Mouse (Mus musculus) forebrain, embryonic 15.5 days (tissue): Measurements from ENCODE around the gene Napepld. TPM values are rescaled to one million over a fixed set of nuclear protein-coding genes. Genes with fewer than 3 reads are reported as not detected.
"Not testable (repeated sequence)": the region's sequence is repeated elsewhere in the genome, so short reads cannot be mapped to it uniquely, and the experiment has no call there.

Experiments used
- ATAC-seq: fragments of 200-750 bp; cut with Nextera tagmentation; replicated peaks from 2 replicates; pipeline ENCODE4 v1.8.0; 2017; ENCODE audit warnings: mild to moderate bottlenecking, moderate TSS enrichment, moderate library complexity
- H3K27ac ChIP-seq: fragments of 300-500 bp; sonication (generic); replicated peaks from 2 replicates; pipeline ENCODE4 v1.5.1; 2015; ENCODE audit warnings: mild to moderate bottlenecking, inconsistent platforms
- H3K27me3 ChIP-seq: fragments of 300-500 bp; sonication (generic); 2 replicates; pipeline ENCODE4 v1.6.1; 2015; ENCODE audit warnings: inconsistent platforms
- H3K36me3 ChIP-seq: fragments of 300-500 bp; sonication (generic); 2 replicates; pipeline ENCODE4 v1.6.1; 2015; ENCODE audit warnings: mild to moderate bottlenecking, inconsistent platforms
- H3K4me1 ChIP-seq: fragments of 300-500 bp; sonication (generic); 2 replicates; pipeline ENCODE4 v1.6.1; 2015; ENCODE audit warnings: inconsistent platforms
- H3K4me2 ChIP-seq: fragments of 300-500 bp; sonication (generic); replicated peaks from 2 replicates; pipeline ENCODE4 v1.6.1; 2015; ENCODE audit warnings: mild to moderate bottlenecking, inconsistent platforms
- H3K4me3 ChIP-seq: fragments of 300-500 bp; sonication (generic); 2 replicates; pipeline ENCODE4 v1.5.1; 2015; ENCODE audit warnings: mild to moderate bottlenecking, inconsistent platforms
- H3K9ac ChIP-seq: fragments of 300-500 bp; sonication (generic); replicated peaks from 2 replicates; pipeline ENCODE4 v1.6.1; 2015; ENCODE audit warnings: mild to moderate bottlenecking, inconsistent platforms
- H3K9me3 ChIP-seq: fragments of 300-500 bp; sonication (generic); 2 replicates; pipeline ENCODE4 v1.6.1; 2016; ENCODE audit warnings: inconsistent platforms
- whole genome bisulfite sequencing: fragments of 180-500 bp; shearing (Covaris S2); methylation state at CpG from one replicate; pipeline ENCODE4 v1.1.7; 2015; ENCODE audit warnings: mixed read lengths; 5-methylcytosine and 5-hydroxymethylcytosine counted together
- polyA plus RNA-seq: library from polyadenylated mRNA; unstranded; fragments of >200 nt; fragmentation: Nextera tagmentation; extraction: Ambion mirVana; gene quantifications from 2 replicates; pipeline ENCODE4 v1.2.1, GENCODE M21; 2015

Gene Napepld
- polyA plus RNA-seq, 1 experiment from 2014 or later = 3.9 TPM

DNA sequence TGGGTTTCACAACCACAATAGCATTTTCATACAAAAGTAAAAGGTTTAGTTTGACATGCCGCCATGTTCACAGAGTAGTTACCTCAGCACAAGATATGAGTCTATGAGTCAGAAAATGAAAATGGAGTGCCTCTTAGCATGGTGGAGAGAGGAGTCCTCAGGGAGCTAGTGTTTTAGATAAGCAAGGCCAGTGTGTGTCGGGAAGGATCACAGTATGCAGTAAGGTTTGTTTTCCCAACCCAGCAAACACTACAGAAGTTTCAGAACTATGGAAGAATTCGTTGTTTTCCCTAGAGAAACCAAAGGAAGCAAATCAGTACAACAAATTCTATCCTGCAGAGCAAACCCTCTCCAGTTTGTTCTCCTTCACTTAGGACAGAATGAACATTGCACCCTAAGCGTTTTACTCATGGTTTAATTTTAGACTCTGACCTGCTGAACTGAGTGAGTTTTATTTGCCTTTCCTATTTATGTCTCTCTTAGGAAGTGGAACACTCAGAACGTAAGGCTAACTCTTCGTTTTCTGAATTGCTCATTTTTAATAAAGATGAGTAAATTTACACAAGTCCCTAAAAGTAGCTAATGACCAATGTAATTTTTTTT, 1.8 kb upstream of the Napepld start:
- Histone ChIP-seq H3K4me3 (no peak overlapping the region), H3K27me3 (no peaks in the 10 kb centered on the region), H3K27ac (no peak overlapping the region), H3K36me3 (no peaks in the 10 kb centered on the region), H3K9me3 (no peaks in the 10 kb centered on the region), H3K9ac (no peak overlapping the region), H3K4me2 (no peak overlapping the region), H3K4me1 (peaks cover 9% of the 10 kb centered on the region)
- ATAC-seq = no peak
- 92% methylated on average over 6 of the region's 6 CpGs for WGBS

DNA sequence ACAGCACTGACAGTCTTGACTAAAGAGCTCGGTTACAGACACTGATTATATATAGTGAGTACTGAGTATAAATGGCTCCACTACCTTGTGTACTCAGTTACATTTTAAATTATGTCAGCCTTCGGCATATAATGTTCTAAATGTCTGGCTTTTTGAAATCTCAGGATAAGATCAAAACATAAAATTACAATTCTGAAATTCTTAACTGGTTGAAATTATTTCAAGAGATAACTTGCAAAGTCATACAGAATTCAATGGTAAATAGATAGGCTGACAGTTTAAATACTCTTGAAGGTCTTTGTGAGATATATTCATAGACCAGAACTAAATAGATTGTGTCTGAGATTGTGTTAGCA, 791 bp upstream of the Napepld start:
- WGBS = 54% methylated on average over 2 of the region's 2 CpGs
- H3K9ac ChIP-seq = peak overlapping the region; percentile 82
- H3K4me1 ChIP-seq = peaks cover 9% of the 10 kb centered on the region
- no peaks in the 10 kb centered on the region for H3K36me3 ChIP-seq
- no peaks in the 10 kb centered on the region for H3K27me3 ChIP-seq
- H3K4me2 ChIP-seq = peak overlapping the region; percentile 59
- ATAC-seq = no peak
- H3K9me3 ChIP-seq = no peaks in the 10 kb centered on the region
- H3K4me3 ChIP-seq = peak overlapping the region; percentile 78
- peak overlapping the region; percentile 97 for H3K27ac ChIP-seq

DNA sequence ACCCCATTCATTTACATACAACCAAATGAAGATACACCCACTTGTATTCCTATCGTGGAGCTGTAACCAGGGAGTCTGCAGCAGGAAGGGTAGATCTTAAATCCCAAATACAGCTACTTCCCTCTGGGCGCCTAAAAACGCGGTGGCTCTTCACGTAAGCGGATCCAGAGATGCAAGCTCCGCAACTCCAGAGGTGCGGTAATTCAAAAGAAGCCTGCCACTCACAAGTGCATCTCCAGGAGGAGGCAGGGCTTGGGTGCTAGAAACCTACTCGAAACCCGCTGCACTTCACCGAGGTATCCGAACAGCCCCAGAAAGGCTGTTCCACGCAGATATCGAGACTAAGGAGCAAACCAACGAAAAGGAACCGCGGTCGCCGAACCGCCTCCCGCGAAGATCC, 262 bp downstream of the Napepld start:
- Histone ChIP-seq H3K4me1 (peaks cover 9% of the 10 kb centered on the region), H3K27me3 (no peaks in the 10 kb centered on the region), H3K4me3 (peak overlapping the region; percentile 78), H3K4me2 (peak overlapping the region; percentile 59), H3K36me3 (no peaks in the 10 kb centered on the region), H3K9ac (peak overlapping the region; percentile 51), H3K9me3 (no peaks in the 10 kb centered on the region), H3K27ac (peak overlapping the region; percentile 97)
- 0% methylated on average over 22 of the region's 22 CpGs for WGBS
- peak; percentile 80 for ATAC-seq

DNA sequence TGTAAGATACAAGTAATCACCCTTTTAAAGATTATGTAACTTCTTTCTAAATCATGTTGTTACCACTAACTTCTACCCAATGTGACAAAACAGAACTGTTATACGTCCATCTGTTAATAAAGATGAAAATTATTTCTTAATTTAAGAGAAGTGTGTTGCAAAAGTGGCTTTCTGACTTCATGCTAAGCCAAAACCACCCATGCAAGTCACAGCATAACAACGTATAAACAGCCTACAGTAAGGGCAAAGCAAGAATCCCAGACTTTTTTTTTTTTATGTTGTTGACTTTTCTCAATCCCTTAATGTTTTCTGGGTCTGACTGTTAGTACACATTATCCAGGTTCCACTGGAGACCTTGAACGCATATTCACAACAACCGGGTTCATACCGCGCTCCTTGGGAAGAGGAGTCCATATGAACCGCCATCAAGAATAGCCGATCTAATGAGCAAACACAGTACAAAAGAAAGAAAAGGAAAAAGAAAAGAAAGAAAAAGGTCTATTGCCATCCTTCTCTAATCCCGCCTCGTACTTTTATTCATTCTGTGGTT, 849 bp downstream of the Napepld start:
- Histone ChIP-seq H3K4me3 (peak overlapping the region; percentile 78), H3K9ac (peak overlapping the region; percentile 51), H3K4me1 (peaks cover 9% of the 10 kb centered on the region), H3K36me3 (no peaks in the 10 kb centered on the region), H3K9me3 (no peaks in the 10 kb centered on the region), H3K4me2 (peak overlapping the region; percentile 59), H3K27ac (no peak overlapping the region), H3K27me3 (no peaks in the 10 kb centered on the region)
- no peak for ATAC-seq
- 6% methylated on average over 10 of the region's 10 CpGs for WGBS

DNA sequence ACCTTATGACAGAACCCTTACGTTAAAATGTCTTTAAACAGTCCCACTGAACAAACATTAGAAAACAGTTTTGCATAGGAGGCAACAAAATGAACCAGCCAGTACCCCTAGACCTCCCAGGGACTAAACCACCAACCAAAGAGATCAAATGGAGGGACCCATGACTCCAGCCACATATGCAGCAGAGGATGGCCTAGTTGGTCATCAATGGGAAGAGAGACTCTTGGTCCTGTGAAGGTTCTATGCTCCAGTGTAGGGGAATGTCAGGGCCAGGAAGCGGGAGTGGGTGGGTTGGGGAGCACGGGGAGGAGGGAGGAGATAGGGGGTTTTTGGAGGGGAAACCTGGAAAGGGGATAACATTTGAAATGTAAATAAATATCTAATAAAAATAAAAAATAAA, 1.6 kb downstream of the Napepld start:
- WGBS = 79% methylated on average over 3 of the region's 3 CpGs

DNA sequence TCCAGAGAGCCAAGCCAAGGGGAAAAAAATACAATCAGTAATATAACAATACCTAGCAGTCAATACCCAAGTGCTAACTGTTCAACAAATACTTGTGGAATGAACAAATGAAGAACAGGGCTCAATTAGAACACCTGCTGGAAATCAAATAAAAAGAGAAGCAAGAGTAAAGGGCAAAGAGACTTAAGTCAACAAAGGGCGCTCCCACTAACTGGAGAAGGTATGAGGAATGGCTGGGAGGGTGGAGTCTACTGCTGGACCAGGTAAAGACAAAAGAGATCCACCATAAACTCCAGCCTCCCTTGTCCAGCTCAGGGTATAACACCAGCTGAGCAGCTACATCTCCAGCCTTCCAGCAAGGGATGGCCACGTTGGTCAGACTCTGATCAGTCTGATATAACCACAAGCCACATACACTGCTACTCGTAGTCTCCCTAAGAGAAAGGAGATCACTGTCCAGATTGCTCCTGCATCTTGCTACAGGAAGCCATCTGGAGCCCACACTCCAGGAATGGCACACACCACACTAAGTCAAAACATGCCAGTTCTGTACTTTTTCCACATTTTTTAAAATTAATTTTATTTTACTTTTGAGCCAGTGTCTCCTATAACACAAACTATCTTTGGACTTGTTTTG, 6.2 kb downstream of the Napepld start:
- WGBS = 86% methylated on average over 3 of the region's 3 CpGs
- Histone ChIP-seq H3K36me3 (no peaks in the 10 kb centered on the region), H3K4me1 (peaks cover 3% of the 10 kb centered on the region; the same call in 1 of the 2 replicates), H3K9me3 (no peaks in the 10 kb centered on the region), H3K9ac (no peak overlapping the region), H3K4me2 (no peak overlapping the region), H3K4me3 (no peak overlapping the region), H3K27ac (no peak overlapping the region), H3K27me3 (no peaks in the 10 kb centered on the region)
- ATAC-seq = no peak

More for the DNA sequence above, 1.6 kb downstream of the Napepld start:
- ATAC-seq, H3K27me3 ChIP-seq, H3K4me1 ChIP-seq, H3K9me3 ChIP-seq, H3K9ac ChIP-seq, H3K36me3 ChIP-seq, H3K27ac ChIP-seq, H3K4me3 ChIP-seq: not testable (repeated sequence)
- peak overlapping the region; percentile 22 for H3K4me2 ChIP-seq

DNA sequence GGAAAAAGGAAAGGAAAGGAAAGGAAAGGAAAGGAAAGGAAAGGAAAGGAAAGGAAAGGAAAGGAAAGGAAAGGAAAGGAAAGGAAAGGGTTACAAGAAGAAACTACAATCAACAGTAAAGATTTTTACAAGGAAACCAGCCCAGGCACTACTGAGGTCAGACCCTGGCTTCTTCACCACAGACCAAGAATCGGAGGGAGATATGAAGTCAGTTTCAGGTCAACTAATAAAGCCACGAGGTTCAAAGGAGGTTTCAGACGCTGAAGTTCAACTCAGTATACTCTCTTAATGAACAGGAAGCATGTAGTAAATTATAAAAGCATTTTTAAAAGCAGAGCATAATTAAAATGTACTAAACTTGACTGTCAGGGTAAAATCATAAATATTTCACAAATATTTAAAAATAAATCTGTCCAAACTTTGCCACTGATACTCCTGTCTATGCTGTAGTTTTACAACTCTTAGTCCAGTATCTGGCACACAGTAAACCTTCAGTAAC, 7.8 kb downstream of the Napepld start:
- ATAC-seq = no peak
- H3K27ac ChIP-seq = no peak overlapping the region
- peaks cover 5% of the 10 kb centered on the region; the same call in 1 of the 2 replicates for H3K36me3 ChIP-seq
- no peaks in the 10 kb centered on the region for H3K9me3 ChIP-seq
- H3K9ac ChIP-seq = no peak overlapping the region
- H3K4me2 ChIP-seq = no peak overlapping the region
- whole genome bisulfite sequencing = 90% methylated on average over 3 of the region's 3 CpGs
- no peaks in the 10 kb centered on the region for H3K4me1 ChIP-seq
- no peak overlapping the region for H3K4me3 ChIP-seq
- H3K27me3 ChIP-seq = no peaks in the 10 kb centered on the region

DNA sequence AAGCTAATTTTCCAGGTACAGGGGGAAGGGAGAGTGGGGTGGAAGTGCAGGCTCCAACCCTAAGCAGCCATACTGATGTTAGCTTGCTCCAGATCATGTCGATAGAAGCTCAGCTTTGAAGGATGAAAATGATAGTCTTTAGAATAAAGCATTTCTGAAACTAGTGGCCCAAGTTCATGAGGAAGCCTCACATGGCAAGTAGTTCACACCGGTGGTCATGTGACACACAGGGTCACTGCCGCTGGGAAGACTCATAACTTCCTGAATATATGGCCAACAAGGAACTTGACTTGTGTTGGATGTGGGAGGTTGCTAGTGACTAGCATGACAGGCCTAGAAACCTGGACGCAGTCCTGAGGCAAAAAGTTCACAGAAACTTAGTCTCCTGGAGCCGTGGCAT, 9.0 kb downstream of the Napepld start:
- Histone ChIP-seq H3K27ac (no peak overlapping the region), H3K9ac (no peak overlapping the region), H3K9me3 (no peaks in the 10 kb centered on the region), H3K4me2 (no peak overlapping the region), H3K27me3 (no peaks in the 10 kb centered on the region), H3K36me3 (peaks cover 5% of the 10 kb centered on the region; the same call in 1 of the 2 replicates), H3K4me3 (no peak overlapping the region), H3K4me1 (no peaks in the 10 kb centered on the region)
- no peak for ATAC-seq
- 99% methylated on average over 5 of the region's 5 CpGs for WGBS

DNA sequence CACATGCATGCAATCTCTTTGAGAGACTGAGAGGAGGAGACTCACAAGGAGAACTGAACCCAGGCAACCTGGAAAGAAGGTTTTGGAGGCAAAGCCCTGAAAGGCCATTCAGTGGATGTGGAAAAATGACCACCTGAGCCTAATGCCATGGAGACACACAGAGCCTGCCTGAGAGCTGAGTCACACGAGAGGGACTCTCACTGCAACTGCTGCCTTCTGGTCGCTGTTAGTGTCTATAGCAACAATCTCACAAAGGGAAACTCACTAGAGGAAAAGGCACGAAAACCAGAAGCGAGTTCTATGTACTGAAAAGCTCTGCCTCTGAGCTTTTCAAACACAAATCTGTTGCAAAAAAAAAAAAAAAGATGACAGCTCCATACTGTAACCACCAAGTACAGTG, 14.2 kb downstream of the Napepld start:
- no peak overlapping the region for H3K4me3 ChIP-seq
- WGBS = 70% methylated on average over 4 of the region's 4 CpGs

DNA sequence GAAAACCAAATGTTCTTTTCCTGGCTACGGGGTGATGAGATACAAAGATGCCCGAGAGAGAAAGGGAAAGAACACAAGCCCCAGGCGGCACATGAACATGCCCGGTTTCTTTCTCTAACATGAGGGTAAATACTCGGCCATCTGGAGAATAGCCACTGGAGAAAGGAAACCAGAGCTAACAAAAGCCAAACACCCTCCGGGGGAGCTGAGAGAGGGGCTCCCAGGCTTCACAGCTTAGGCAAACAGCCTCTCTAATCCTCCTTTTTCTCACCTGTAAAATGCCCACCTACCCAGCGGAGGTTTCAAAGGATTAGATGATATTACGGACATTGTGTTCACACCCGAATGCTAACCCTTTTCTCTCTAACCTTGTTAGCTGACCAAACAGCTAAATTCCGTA, 16.2 kb downstream of the Napepld start:
- WGBS = 73% methylated on average over 10 of the region's 10 CpGs

More for the DNA sequence above, 14.2 kb downstream of the Napepld start:
- H3K4me1 ChIP-seq = no peaks in the 10 kb centered on the region
- no peak overlapping the region for H3K4me2 ChIP-seq
- ATAC-seq = no peak
- no peak overlapping the region for H3K9ac ChIP-seq
- no peaks in the 10 kb centered on the region for H3K9me3 ChIP-seq
- H3K27me3 ChIP-seq = no peaks in the 10 kb centered on the region
- H3K36me3 ChIP-seq = peaks cover 9% of the 10 kb centered on the region; the same call in 1 of the 2 replicates
- no peak overlapping the region for H3K27ac ChIP-seq

DNA sequence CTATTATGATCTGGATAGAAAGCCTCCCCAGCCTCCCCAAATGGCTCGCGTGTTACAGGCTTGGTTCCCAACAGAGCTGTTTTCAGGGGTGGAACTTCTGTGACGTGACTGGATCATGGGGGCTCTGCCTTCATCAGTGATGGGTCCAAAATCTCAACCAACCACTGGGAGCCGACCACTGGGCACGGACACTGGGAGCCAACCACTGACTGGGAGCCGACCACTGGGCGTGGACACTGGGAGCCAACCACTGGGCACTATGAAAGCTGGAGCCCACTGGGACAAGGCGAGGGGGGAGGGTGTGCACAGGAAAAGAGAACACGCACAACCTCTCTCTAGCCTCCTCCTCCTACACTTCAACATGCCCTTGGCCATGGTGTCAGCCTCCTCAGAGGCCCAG, 17.4 kb downstream of the Napepld start:
- H3K9ac ChIP-seq = no peak overlapping the region
- no peak overlapping the region for H3K27ac ChIP-seq
- no peaks in the 10 kb centered on the region for H3K9me3 ChIP-seq
- ATAC-seq = no peak
- no peak overlapping the region for H3K4me2 ChIP-seq
- no peak overlapping the region for H3K4me3 ChIP-seq
- peaks cover 3% of the 10 kb centered on the region; the same call in 1 of the 2 replicates for H3K36me3 ChIP-seq
- H3K27me3 ChIP-seq = no peaks in the 10 kb centered on the region
- WGBS = 95% methylated on average over 9 of the region's 9 CpGs
- H3K4me1 ChIP-seq = no peaks in the 10 kb centered on the region

More for the DNA sequence above, 16.2 kb downstream of the Napepld start:
- H3K9me3 ChIP-seq = no peaks in the 10 kb centered on the region
- peaks cover 9% of the 10 kb centered on the region; the same call in 1 of the 2 replicates for H3K36me3 ChIP-seq
- H3K9ac ChIP-seq = no peak overlapping the region
- H3K4me3 ChIP-seq = no peak overlapping the region
- no peak overlapping the region for H3K27ac ChIP-seq
- ATAC-seq = no peak
- H3K4me1 ChIP-seq = no peaks in the 10 kb centered on the region
- H3K4me2 ChIP-seq = no peak overlapping the region
- no peaks in the 10 kb centered on the region for H3K27me3 ChIP-seq

DNA sequence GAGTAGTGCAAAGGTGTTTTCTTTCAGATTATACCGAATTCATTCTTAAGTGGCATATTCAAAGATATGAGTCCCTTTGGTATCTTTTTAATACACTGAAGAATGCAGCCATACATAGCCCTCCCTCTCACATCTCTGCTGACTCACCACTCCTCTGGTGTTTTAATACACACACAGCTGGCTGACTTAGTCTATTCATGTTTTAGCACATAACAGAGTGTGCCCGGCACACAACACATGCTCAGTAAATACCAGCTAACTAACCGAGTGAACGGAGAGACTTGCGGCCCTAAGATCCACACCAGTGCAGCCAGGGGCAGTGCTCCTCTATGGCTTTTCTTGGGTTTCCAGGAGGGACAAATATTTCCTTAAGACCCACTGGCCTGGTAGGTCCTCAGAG, 20.3 kb downstream of the Napepld start:
- H3K27me3 ChIP-seq = no peaks in the 10 kb centered on the region
- H3K36me3 ChIP-seq = peaks cover 5% of the 10 kb centered on the region; the same call in 1 of the 2 replicates
- H3K4me2 ChIP-seq = no peak overlapping the region
- H3K4me1 ChIP-seq = no peaks in the 10 kb centered on the region
- H3K27ac ChIP-seq = no peak overlapping the region
- H3K9ac ChIP-seq = no peak overlapping the region
- no peaks in the 10 kb centered on the region for H3K9me3 ChIP-seq
- WGBS = 79% methylated on average over 5 of the region's 5 CpGs
- no peak overlapping the region for H3K4me3 ChIP-seq
- peak; percentile 32; the same call in 1 of the 2 replicates for ATAC-seq
